Mouse (Mus musculus): ENCODE results near the gene Slc16a8. TPM values are rescaled to one million over a fixed set of nuclear protein-coding genes. Genes with fewer than 3 reads are reported as not detected.

Slc16a8 gene
- 0.26 TPM in 1 of 2 replicates, not detected in the other for polyA plus RNA-seq (2014; fragmentation: Nextera tagmentation; extraction: Ambion mirVana)

GRCm38 (mm10) chr15:79254661-79255060 is at the start of gene Slc16a8:
Gene Slc16a8 (minus strand): TSS chr15:79254761.
- Histone ChIP-seq H3K4me1 (replicated peaks; ENCODE audit: control insufficient read depth, insufficient read depth, low read length) (peaks cover 10% of the 10 kb centered on the region), H3K4me3 (ENCODE audit: low read depth, low read length) (no peak within 1 kb of the TSS), H3K27me3 (ENCODE audit: control insufficient read depth, insufficient read depth, low read length) (peaks cover 40% of the 10 kb centered on the region), H3K9ac (ENCODE audit: low read depth, low read length) (no peak within 1 kb of the TSS), H3K4me2 (replicated peaks; ENCODE audit: low read depth, low read length) (no peak within 1 kb of the TSS), H3K27ac (ENCODE audit: low read depth, low read length) (no peak within 1 kb of the TSS), H3K36me3 (ENCODE audit: control insufficient read depth, insufficient read depth, low read length) (no peaks in the 10 kb centered on the region), H3K9me3 (ENCODE audit: control insufficient read depth, low read length) (no peaks in the 10 kb centered on the region)
- ATAC-seq (ENCODE audit: low FRiP score) (no peak), DNase-seq (ENCODE audit: low spot score) (no peak)
- WGBS = 38% methylated on average over 3 of the region's 3 CpGs

- Histone ChIP-seq H3K4me2 (replicated peaks; ENCODE audit: low read depth, low read length) (no peak overlapping the region), H3K9me3 (ENCODE audit: control insufficient read depth, low read length) (no peaks in the 10 kb centered on the region), H3K4me3 (ENCODE audit: low read depth, low read length) (no peak overlapping the region), H3K27me3 (ENCODE audit: control insufficient read depth, insufficient read depth, low read length) (no peaks in the 10 kb centered on the region), H3K4me1 (replicated peaks; ENCODE audit: control insufficient read depth, insufficient read depth, low read length) (no peaks in the 10 kb centered on the region), H3K9ac (ENCODE audit: low read depth, low read length) (no peak overlapping the region), H3K27ac (ENCODE audit: low read depth, low read length) (no peak overlapping the region), H3K36me3 (ENCODE audit: control insufficient read depth, insufficient read depth, low read length) (no peaks in the 10 kb centered on the region)
- ATAC-seq (ENCODE audit: low FRiP score) (no peak), DNase-seq (ENCODE audit: low spot score) (no peak)
- WGBS = 88% methylated on average over 8 of the region's 8 CpGs
These were observed 49.2 kb upstream of the Slc16a8 start for GRCm38 (mm10) chr15:79303725-79304124.

GRCm38 (mm10) chr15:79299563-79300155 is 45.1 kb upstream of the Slc16a8 start:
- WGBS = 74% methylated on average over 2 of the region's 2 CpGs
- H3K4me3 ChIP-seq (ENCODE audit: low read depth, low read length) = no peak overlapping the region
- H3K9ac ChIP-seq (ENCODE audit: low read depth, low read length) = no peak overlapping the region
- no peaks in the 10 kb centered on the region for H3K9me3 ChIP-seq (ENCODE audit: control insufficient read depth, low read length)
- H3K4me1 ChIP-seq (replicated peaks; ENCODE audit: control insufficient read depth, insufficient read depth, low read length) = no peaks in the 10 kb centered on the region
- H3K36me3 ChIP-seq (ENCODE audit: control insufficient read depth, insufficient read depth, low read length) = no peaks in the 10 kb centered on the region
- ATAC-seq (ENCODE audit: low FRiP score) = no peak
- H3K4me2 ChIP-seq (replicated peaks; ENCODE audit: low read depth, low read length) = no peak overlapping the region
- no peaks in the 10 kb centered on the region for H3K27me3 ChIP-seq (ENCODE audit: control insufficient read depth, insufficient read depth, low read length)
- H3K27ac ChIP-seq (ENCODE audit: low read depth, low read length) = no peak overlapping the region
- DNase-seq (ENCODE audit: low spot score) = no peak

GRCm38 (mm10) chr15:79298553-79298952 is 44.0 kb upstream of the Slc16a8 start:
- Histone ChIP-seq H3K27ac (ENCODE audit: low read depth, low read length) (no peak overlapping the region), H3K36me3 (ENCODE audit: control insufficient read depth, insufficient read depth, low read length) (no peaks in the 10 kb centered on the region), H3K4me3 (ENCODE audit: low read depth, low read length) (no peak overlapping the region), H3K27me3 (ENCODE audit: control insufficient read depth, insufficient read depth, low read length) (no peaks in the 10 kb centered on the region), H3K4me1 (replicated peaks; ENCODE audit: control insufficient read depth, insufficient read depth, low read length) (no peaks in the 10 kb centered on the region), H3K9me3 (ENCODE audit: control insufficient read depth, low read length) (no peaks in the 10 kb centered on the region), H3K9ac (ENCODE audit: low read depth, low read length) (no peak overlapping the region), H3K4me2 (replicated peaks; ENCODE audit: low read depth, low read length) (no peak overlapping the region)
- ATAC-seq (ENCODE audit: low FRiP score) = no peak
- no peak for DNase-seq (ENCODE audit: low spot score)
- 84% methylated on average over 6 of the region's 6 CpGs for WGBS

GRCm38 (mm10) chr15:79292779-79293178 is 38.2 kb upstream of the Slc16a8 start:
- H3K4me3 ChIP-seq (ENCODE audit: low read depth, low read length) = no peak overlapping the region
- WGBS = 92% methylated on average over 9 of the region's 9 CpGs
- no peak overlapping the region for H3K4me2 ChIP-seq (replicated peaks; ENCODE audit: low read depth, low read length)
- H3K27me3 ChIP-seq (ENCODE audit: control insufficient read depth, insufficient read depth, low read length) = no peaks in the 10 kb centered on the region
- DNase-seq (ENCODE audit: low spot score) (no peak), ATAC-seq (ENCODE audit: low FRiP score) (no peak)
- no peaks in the 10 kb centered on the region for H3K4me1 ChIP-seq (replicated peaks; ENCODE audit: control insufficient read depth, insufficient read depth, low read length)
- H3K9me3 ChIP-seq (ENCODE audit: control insufficient read depth, low read length) = no peaks in the 10 kb centered on the region
- H3K9ac ChIP-seq (ENCODE audit: low read depth, low read length) = no peak overlapping the region
- no peaks in the 10 kb centered on the region for H3K36me3 ChIP-seq (ENCODE audit: control insufficient read depth, insufficient read depth, low read length)
- H3K27ac ChIP-seq (ENCODE audit: low read depth, low read length) = no peak overlapping the region

GRCm38 (mm10) chr15:79290340-79290739 is 35.8 kb upstream of the Slc16a8 start:
- Histone ChIP-seq H3K9ac (ENCODE audit: low read depth, low read length) (no peak overlapping the region), H3K4me3 (ENCODE audit: low read depth, low read length) (no peak overlapping the region), H3K4me2 (replicated peaks; ENCODE audit: low read depth, low read length) (no peak overlapping the region), H3K27ac (ENCODE audit: low read depth, low read length) (no peak overlapping the region), H3K36me3 (ENCODE audit: control insufficient read depth, insufficient read depth, low read length) (no peaks in the 10 kb centered on the region), H3K4me1 (replicated peaks; ENCODE audit: control insufficient read depth, insufficient read depth, low read length) (no peaks in the 10 kb centered on the region), H3K27me3 (ENCODE audit: control insufficient read depth, insufficient read depth, low read length) (no peaks in the 10 kb centered on the region), H3K9me3 (ENCODE audit: control insufficient read depth, low read length) (no peaks in the 10 kb centered on the region)
- ATAC-seq (ENCODE audit: low FRiP score) (no peak), DNase-seq (ENCODE audit: low spot score) (no peak)
- WGBS = 78% methylated on average over 3 of the region's 3 CpGs

- Histone ChIP-seq H3K9ac (ENCODE audit: low read depth, low read length) (no peak overlapping the region), H3K4me3 (ENCODE audit: low read depth, low read length) (no peak overlapping the region), H3K36me3 (ENCODE audit: control insufficient read depth, insufficient read depth, low read length) (no peaks in the 10 kb centered on the region), H3K9me3 (ENCODE audit: control insufficient read depth, low read length) (no peaks in the 10 kb centered on the region), H3K27ac (ENCODE audit: low read depth, low read length) (no peak overlapping the region), H3K4me2 (replicated peaks; ENCODE audit: low read depth, low read length) (no peak overlapping the region), H3K27me3 (ENCODE audit: control insufficient read depth, insufficient read depth, low read length) (no peaks in the 10 kb centered on the region), H3K4me1 (replicated peaks; ENCODE audit: control insufficient read depth, insufficient read depth, low read length) (no peaks in the 10 kb centered on the region)
- WGBS = 91% methylated on average over 12 of the region's 12 CpGs
- no peak for ATAC-seq (ENCODE audit: low FRiP score)
- DNase-seq (ENCODE audit: low spot score) = no peak
These were observed 34.9 kb upstream of the Slc16a8 start for GRCm38 (mm10) chr15:79289441-79289840.

- H3K27ac ChIP-seq (ENCODE audit: low read depth, low read length) = no peak overlapping the region
- WGBS = 91% methylated on average over 3 of the region's 3 CpGs
- no peaks in the 10 kb centered on the region for H3K27me3 ChIP-seq (ENCODE audit: control insufficient read depth, insufficient read depth, low read length)
- H3K9ac ChIP-seq (ENCODE audit: low read depth, low read length) = no peak overlapping the region
- no peaks in the 10 kb centered on the region for H3K9me3 ChIP-seq (ENCODE audit: control insufficient read depth, low read length)
- no peak overlapping the region for H3K4me3 ChIP-seq (ENCODE audit: low read depth, low read length)
- DNase-seq (ENCODE audit: low spot score) (no peak), ATAC-seq (ENCODE audit: low FRiP score) (no peak)
- H3K4me2 ChIP-seq (replicated peaks; ENCODE audit: low read depth, low read length) = no peak overlapping the region
- no peaks in the 10 kb centered on the region for H3K4me1 ChIP-seq (replicated peaks; ENCODE audit: control insufficient read depth, insufficient read depth, low read length)
- H3K36me3 ChIP-seq (ENCODE audit: control insufficient read depth, insufficient read depth, low read length) = no peaks in the 10 kb centered on the region
These were observed 33.8 kb upstream of the Slc16a8 start for GRCm38 (mm10) chr15:79288387-79288786.

- H3K9me3 ChIP-seq (ENCODE audit: control insufficient read depth, low read length) = no peaks in the 10 kb centered on the region
- H3K27me3 ChIP-seq (ENCODE audit: control insufficient read depth, insufficient read depth, low read length) = no peaks in the 10 kb centered on the region
- ATAC-seq (ENCODE audit: low FRiP score) (no peak), DNase-seq (ENCODE audit: low spot score) (no peak)
- H3K27ac ChIP-seq (ENCODE audit: low read depth, low read length) = no peak overlapping the region
- H3K36me3 ChIP-seq (ENCODE audit: control insufficient read depth, insufficient read depth, low read length) = no peaks in the 10 kb centered on the region
- WGBS = 90% methylated on average over 7 of the region's 7 CpGs
- H3K9ac ChIP-seq (ENCODE audit: low read depth, low read length) = no peak overlapping the region
- no peak overlapping the region for H3K4me3 ChIP-seq (ENCODE audit: low read depth, low read length)
- no peak overlapping the region for H3K4me2 ChIP-seq (replicated peaks; ENCODE audit: low read depth, low read length)
- no peaks in the 10 kb centered on the region for H3K4me1 ChIP-seq (replicated peaks; ENCODE audit: control insufficient read depth, insufficient read depth, low read length)
These were observed 32.5 kb upstream of the Slc16a8 start for GRCm38 (mm10) chr15:79287091-79287490.

All from hindbrain, embryonic 11.5 days (tissue).